Mouse (Mus musculus) macrophage (primary cell): ENCODE data around the gene Akr1a1. TPM values are rescaled to one million over a fixed set of nuclear protein-coding genes. Genes with fewer than 3 reads are reported as not detected.
A peak's percentile ranks its signal among the peaks of the same experiment; 100 is the strongest.
"Not testable (repeated sequence)": the region's sequence is repeated elsewhere in the genome, so short reads cannot be mapped to it uniquely, and the experiment has no call there.

Experiments
- H3K27ac ChIP-seq: fragments of 350-480 bp; formaldehyde crosslinking; 2 replicates; pipeline ENCODE4 v1.9.0; 2021
- H3K36me3 ChIP-seq: fragments of 350-480 bp; formaldehyde crosslinking; 2 replicates; pipeline ENCODE4 v1.9.0; 2021; ENCODE audit errors: inconsistent target
- H3K4me3 ChIP-seq: fragments of 350-480 bp; formaldehyde crosslinking; 2 replicates; pipeline ENCODE4 v1.9.0; 2021; ENCODE audit errors: inconsistent target
- H3K79me2 ChIP-seq: fragments of 350-480 bp; formaldehyde crosslinking; 2 replicates; pipeline ENCODE4 v1.9.0; 2021; ENCODE audit errors: inconsistent target
- WGBS: methylation state at CpG from one replicate; pipeline ENCODE4 v1.1.7; 2026; ENCODE audit warnings: inconsistent platforms; ENCODE audit not compliant: missing documents; 5-methylcytosine and 5-hydroxymethylcytosine counted together
- polyA plus RNA-seq: library from polyadenylated mRNA; stranded (reverse); fragments of 250-400 nt; gene quantifications from 3 replicates; pipeline ENCODE4 v1.2.4, GENCODE M21; 2018; ENCODE audit warnings: inconsistent platforms
- total RNA-seq, 78 experiments: library from RNA; depleted of rRNA; stranded (reverse); fragments of 250-400 nt; gene quantifications; 1 replicate in 9 of 78; 2 replicates in 24 of 78; 3 replicates in 43 of 78; 4 replicates in 2 of 78; pipeline ENCODE4 v1.2.4; 2018; ENCODE audit warnings: inconsistent platforms in 56 of 78

Gene Akr1a1
- 100 to 1,000 TPM in 24 of 26 experiments, 10 to 100 TPM in 2; 83.3 to 459 (median 260) TPM for total RNA-seq (2018; cell fraction: chromatin; rRNA removed)
- 1,000 to 10,000 TPM; 1,790 to 2,654 (median 2,221) TPM for total RNA-seq (2018; cell fraction: cytosol; rRNA removed)
- 1,000 to 10,000 TPM in 2 of 26 experiments, 100 to 1,000 TPM in 24; 276 to 1,128 (median 644) TPM for total RNA-seq (2018; cell fraction: nucleus; rRNA removed)
- polyA plus RNA-seq, result 1,138 to 1,978 TPM (median 1,711 TPM) in 3 replicates

DNA sequence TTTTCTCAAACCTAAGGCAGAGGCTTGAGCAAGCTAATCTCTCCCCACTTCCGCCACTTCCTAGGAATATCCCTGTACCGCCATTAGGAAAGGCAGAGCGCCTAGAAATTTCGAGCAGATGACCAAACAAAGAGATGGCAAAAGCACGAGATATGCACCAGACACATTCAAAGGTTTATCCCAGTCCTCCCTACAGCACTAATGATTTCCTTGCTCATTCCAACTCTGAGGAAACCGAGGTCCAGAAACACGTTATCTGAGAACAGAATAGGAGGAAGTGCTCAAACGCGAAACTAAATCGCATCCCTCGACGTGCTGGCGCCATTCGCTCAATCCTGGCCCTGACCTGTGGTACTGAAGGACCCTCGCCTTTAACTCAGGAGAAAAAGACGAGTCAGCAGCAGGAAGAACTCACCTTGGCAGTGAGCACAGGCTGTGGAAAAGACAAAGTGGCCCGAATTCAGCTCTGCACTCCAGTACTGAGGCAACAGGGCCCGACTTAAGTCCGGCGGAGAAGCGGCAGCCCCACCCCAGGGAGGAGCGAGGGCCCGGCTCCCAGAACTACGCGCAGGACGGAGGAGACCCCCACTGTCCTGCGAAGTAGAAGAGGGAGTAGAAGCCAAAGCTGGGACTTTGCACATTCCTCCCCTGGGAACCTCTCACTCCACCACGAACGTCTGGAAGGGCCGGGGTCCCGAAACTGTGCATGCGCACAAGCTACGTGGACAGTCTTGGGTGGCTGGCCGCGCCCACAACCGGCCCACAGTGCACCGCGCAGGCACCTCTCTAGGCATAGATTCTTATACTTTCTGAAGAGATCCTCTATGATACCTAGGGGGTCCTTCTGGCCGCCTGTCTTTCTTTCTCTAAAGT is at the start of gene Akr1a1:
Gene Akr1a1, minus strand, starts transcription at position 757 of the 873 bp plus-strand sequence.
- H3K36me3 ChIP-seq, result no peaks in the 10 kb centered on the region
- peak within 1 kb of the TSS; percentile 76 for H3K4me3 ChIP-seq
- peak within 1 kb of the TSS; percentile 98 for H3K27ac ChIP-seq
- WGBS, result 1% methylated on average over 36 of the region's 39 CpGs
- H3K79me2 ChIP-seq, result peaks cover 82% of the 10 kb centered on the region

GRCm38 (mm10) chr4:116700964-116701363 is 49.5 kb upstream of the Akr1a1 start:
- no peak overlapping the region for H3K27ac ChIP-seq
- H3K79me2 ChIP-seq, result peaks cover 25% of the 10 kb centered on the region
- H3K36me3 ChIP-seq, result peaks cover 45% of the 10 kb centered on the region
- H3K4me3 ChIP-seq, result no peak overlapping the region
- 100% methylated on average over 1 of the region's 1 CpGs for WGBS

DNA sequence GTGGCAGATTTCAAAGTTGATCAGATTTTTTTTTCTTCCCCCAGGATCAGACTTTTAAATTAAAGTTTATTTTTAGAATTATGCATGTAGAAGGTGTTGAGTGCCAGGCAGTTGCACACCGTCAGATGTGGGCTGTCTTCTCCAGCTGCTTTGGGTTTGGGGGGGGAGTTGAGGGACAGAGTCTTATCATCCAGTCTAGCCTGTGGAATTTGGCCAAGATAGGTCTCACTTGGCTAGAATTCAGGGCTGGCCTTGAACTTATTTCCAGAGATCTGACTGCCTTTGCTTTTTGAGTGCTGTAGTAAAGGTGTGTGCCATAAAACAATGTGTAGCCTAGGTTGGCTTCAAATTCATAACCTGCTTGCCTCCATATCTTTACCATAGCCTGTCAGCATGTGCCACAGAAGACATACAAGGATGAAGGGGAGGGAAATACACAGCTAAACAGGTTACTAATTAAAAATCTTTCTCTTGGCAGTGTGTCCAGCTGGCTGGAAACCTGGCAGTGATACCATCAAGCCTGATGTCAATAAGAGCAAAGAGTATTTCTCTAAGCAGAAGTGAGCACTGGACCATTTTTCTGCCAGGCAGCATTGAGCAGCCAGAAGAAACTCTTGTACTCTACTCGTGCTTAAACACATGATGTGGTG is 47.3 kb upstream of the Akr1a1 start:
- no peak overlapping the region for H3K4me3 ChIP-seq
- H3K36me3 ChIP-seq, result peaks cover 65% of the 10 kb centered on the region
- peaks cover 46% of the 10 kb centered on the region for H3K79me2 ChIP-seq
- H3K27ac ChIP-seq, result no peak overlapping the region
- WGBS, result 94% methylated on average over 2 of the region's 2 CpGs

- H3K36me3 ChIP-seq, result peaks cover 74% of the 10 kb centered on the region
- WGBS, result 92% methylated on average over 2 of the region's 2 CpGs
- peaks cover 96% of the 10 kb centered on the region for H3K79me2 ChIP-seq
- no peak overlapping the region for H3K27ac ChIP-seq
- no peak overlapping the region for H3K4me3 ChIP-seq
Observed at GRCm38 (mm10) chr4:116693785-116694184, 42.3 kb upstream of the Akr1a1 start.

- WGBS, result 92% methylated on average over 2 of the region's 2 CpGs
- Histone ChIP-seq H3K36me3 (peaks cover 66% of the 10 kb centered on the region), H3K4me3 (no peak overlapping the region), H3K79me2 (peaks cover 100% of the 10 kb centered on the region), H3K27ac (no peak overlapping the region)
Observed at GRCm38 (mm10) chr4:116692146-116692545, 40.7 kb upstream of the Akr1a1 start.

DNA sequence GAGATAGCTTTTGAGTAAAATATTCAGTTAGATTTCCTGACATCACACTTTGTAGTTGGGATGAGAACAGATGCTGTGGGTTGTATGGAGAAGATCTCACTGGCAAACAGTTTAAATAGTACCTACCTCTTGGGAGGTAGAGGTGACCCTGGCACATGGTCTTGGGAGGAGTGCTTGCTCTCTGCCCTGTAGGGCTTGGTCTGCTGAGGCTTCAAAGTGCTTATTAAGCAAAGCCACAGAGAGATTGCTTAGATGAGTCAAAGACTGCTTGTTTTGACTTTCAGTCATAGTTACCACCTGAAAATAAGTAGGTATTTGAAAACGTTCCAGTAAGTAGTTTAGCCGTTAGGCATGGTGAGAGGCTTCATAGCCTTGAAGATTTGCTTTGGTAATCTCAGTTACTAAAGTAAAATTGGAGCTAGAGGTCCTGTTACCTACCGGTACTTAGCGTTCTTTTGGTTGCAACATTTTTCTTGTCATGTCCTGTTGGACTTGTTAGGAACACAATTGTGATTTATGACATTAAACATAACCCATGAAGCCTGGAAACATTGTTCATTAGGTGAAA is 37.9 kb upstream of the Akr1a1 start:
- H3K4me3 ChIP-seq, result peak overlapping the region; percentile 78; the same call in 1 of the 2 replicates
- WGBS, result 86% methylated on average over 4 of the region's 4 CpGs
- H3K79me2 ChIP-seq, result peaks cover 95% of the 10 kb centered on the region
- peaks cover 41% of the 10 kb centered on the region for H3K36me3 ChIP-seq
- no peak overlapping the region for H3K27ac ChIP-seq

- Histone ChIP-seq H3K36me3 (peaks cover 26% of the 10 kb centered on the region), H3K4me3 (peak overlapping the region; percentile 78), H3K27ac (peak overlapping the region; percentile 87), H3K79me2 (peaks cover 72% of the 10 kb centered on the region)
- 0% methylated on average over 1 of the region's 1 CpGs for WGBS
Observed at GRCm38 (mm10) chr4:116687041-116687440, 35.6 kb upstream of the Akr1a1 start.

DNA sequence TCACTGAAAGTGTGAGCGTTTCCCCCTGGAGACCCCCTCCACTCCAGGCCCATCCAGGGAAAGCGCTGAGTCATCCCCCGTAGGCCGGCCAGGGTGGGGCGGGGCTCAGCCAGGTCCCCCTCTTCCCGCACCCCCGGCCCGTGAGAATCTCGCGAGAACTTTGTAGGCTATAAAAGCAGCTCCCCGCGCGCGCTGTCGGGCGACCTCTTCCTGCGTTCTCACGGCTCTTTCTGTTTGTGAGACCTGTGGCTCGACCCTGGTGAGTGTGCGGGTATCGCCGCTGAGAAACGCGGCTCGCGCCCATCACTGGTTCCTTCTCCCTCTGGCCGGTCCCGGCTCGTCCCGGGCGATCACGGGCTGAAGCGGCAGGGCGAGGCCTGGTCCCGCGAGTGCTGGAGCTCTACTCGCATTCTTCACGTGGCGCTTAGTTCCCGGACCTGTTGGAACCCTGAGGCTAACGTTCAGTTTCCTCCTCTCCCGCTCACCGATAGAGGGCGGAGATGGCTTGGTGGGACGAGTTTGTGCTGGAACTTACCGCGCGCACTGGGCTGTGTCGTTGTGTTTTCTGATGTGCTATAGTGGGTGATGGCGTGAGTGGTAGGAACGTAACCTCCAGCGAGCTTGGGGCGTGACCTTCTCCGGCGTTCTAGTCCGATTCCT is 34.1 kb upstream of the Akr1a1 start, which contains the start of gene Prdx1:
Gene Prdx1, plus strand, starts transcription at position 143 of the 660 bp plus-strand sequence.
- Histone ChIP-seq H3K79me2 (peaks cover 57% of the 10 kb centered on the region), H3K27ac (peak within 1 kb of the TSS; percentile 87), H3K4me3 (peak within 1 kb of the TSS; percentile 78), H3K36me3 (peaks cover 11% of the 10 kb centered on the region; the same call in 1 of the 2 replicates)
- under 1% methylated on average over 50 of the region's 56 CpGs for WGBS

GRCm38 (mm10) chr4:116684665-116685064 is 33.2 kb upstream of the Akr1a1 start:
- Histone ChIP-seq H3K27ac (peak overlapping the region; percentile 87), H3K79me2 (peaks cover 48% of the 10 kb centered on the region), H3K4me3 (peak overlapping the region; percentile 78), H3K36me3 (peaks cover 11% of the 10 kb centered on the region; the same call in 1 of the 2 replicates)
- 69% methylated on average over 2 of the region's 2 CpGs for WGBS

DNA sequence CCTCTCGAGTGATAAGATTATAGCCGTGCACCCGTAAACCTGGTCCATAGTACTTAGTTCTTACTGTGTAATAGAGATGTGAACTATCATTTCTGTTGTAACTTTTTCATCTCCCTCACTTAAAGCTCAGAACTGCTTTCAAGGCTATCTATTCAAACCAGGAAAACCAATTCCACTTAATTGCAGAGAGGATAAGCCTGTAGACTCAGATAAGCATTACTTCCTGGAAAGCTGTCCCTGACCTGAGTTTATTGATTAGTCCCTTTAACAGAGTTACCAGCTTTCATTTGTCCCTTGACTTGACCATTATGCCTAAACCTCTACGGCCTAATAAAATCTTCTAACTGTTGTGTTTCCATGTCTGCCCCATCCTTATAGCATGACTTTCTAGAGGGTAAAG is 32.5 kb upstream of the Akr1a1 start:
- Histone ChIP-seq H3K27ac (peak overlapping the region; percentile 87), H3K4me3 (no peak overlapping the region), H3K36me3 (peaks cover 9% of the 10 kb centered on the region; the same call in 1 of the 2 replicates), H3K79me2 (peaks cover 41% of the 10 kb centered on the region)
- 93% methylated on average over 4 of the region's 4 CpGs for WGBS

DNA sequence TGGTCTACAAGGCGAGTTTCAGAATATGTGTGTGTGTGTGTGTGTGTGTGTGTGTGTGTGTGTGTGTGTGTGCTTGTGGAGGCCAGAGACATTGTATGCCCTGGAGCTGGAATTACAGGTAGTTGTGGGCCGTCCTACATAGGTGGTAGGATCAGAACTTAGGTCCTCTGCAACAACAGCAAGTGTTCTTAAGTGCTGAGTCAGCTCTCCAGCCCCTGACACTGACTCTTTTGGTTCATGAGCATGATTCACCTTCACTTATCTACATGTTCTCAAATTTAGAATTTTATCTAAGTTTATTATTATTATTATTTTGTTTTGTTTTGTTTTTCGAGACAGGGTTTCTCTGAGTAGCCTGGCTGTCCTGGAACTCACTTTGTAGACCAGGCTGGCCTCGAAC is 29.0 kb upstream of the Akr1a1 start:
- not testable (repeated sequence) for H3K36me3 ChIP-seq, H3K79me2 ChIP-seq, H3K27ac ChIP-seq, H3K4me3 ChIP-seq
- 100% methylated on average over 2 of the region's 4 CpGs for whole genome bisulfite sequencing

GRCm38 (mm10) chr4:116679141-116679540 is 27.7 kb upstream of the Akr1a1 start:
- Histone ChIP-seq H3K4me3 (no peak overlapping the region), H3K79me2 (no peaks in the 10 kb centered on the region; the same call in 1 of the 2 replicates), H3K36me3 (no peaks in the 10 kb centered on the region), H3K27ac (no peak overlapping the region)
- 67% methylated on average over 5 of the region's 5 CpGs for WGBS

GRCm38 (mm10) chr4:116677808-116678207 is 26.3 kb upstream of the Akr1a1 start:
- H3K36me3 ChIP-seq, result no peaks in the 10 kb centered on the region
- no peaks in the 10 kb centered on the region for H3K79me2 ChIP-seq
- no peak overlapping the region for H3K4me3 ChIP-seq
- 25% methylated on average over 1 of the region's 1 CpGs for WGBS
- no peak overlapping the region for H3K27ac ChIP-seq

DNA sequence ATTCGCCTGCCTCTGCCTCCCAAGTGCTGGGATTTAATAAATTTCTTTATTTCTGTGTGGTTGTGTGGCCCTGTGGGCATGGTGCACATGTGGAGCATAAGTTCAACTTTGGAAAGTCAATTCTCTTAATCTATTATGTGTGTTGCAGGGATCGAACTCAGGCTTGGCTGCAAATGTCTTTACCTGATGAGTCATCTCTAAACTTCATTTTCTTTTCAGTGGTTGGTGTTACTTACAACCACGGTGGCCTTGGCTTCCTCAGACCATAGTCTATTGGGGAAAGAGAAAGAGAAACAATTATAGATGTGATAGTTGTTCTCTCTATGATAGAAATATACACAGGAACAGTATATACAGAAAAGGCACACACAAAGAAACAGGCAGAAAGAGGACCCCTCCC is 24.5 kb upstream of the Akr1a1 start:
- Histone ChIP-seq H3K27ac (no peak overlapping the region), H3K36me3 (no peaks in the 10 kb centered on the region), H3K4me3 (no peak overlapping the region), H3K79me2 (no peaks in the 10 kb centered on the region; the same call in 1 of the 2 replicates)
- 63% methylated on average over 3 of the region's 3 CpGs for WGBS
